Mouse (Mus musculus): ENCODE results near the gene Mospd2. TPM values are rescaled to one million over a fixed set of nuclear protein-coding genes. Genes with fewer than 3 reads are reported as not detected.
A peak's percentile ranks its signal among the peaks of the same experiment; 100 is the strongest.

Mospd2 gene
- 10.1 and 11.2 TPM in 2 replicates for polyA plus RNA-seq (2015; fragmentation: Nextera tagmentation; extraction: Ambion mirVana)

GRCm38 (mm10) chrX:164980193-164980775 lies at the start of gene Mospd2, which contains the start of gene Fancb:
Gene Mospd2 (minus strand): TSS chrX:164980375.
Gene Fancb (plus strand): TSS chrX:164980592.
- peak; percentile 85 for DNase-seq (ENCODE audit: low spot score)

- no peak for DNase-seq (ENCODE audit: low spot score)
These were observed 24.7 kb upstream of the Mospd2 start, which contains the start of gene Gm17604 for GRCm38 (mm10) chrX:165004779-165005324. Gene Gm17604 (minus strand): TSS chrX:165004829.

- DNase-seq (ENCODE audit: low spot score) = no peak
These were observed 23.0 kb upstream of the Mospd2 start for GRCm38 (mm10) chrX:165003141-165003540.

GRCm38 (mm10) chrX:164978866-164979265 lies 1.3 kb downstream of the Mospd2 start:
- DNase-seq (ENCODE audit: low spot score) = no peak

GRCm38 (mm10) chrX:164971206-164971605 lies 9.0 kb downstream of the Mospd2 start:
- no peak for DNase-seq (ENCODE audit: low spot score)

GRCm38 (mm10) chrX:164965750-164966448 lies 14.3 kb downstream of the Mospd2 start:
- DNase-seq (ENCODE audit: low spot score) = no peak

GRCm38 (mm10) chrX:164952601-164953375 lies 27.4 kb downstream of the Mospd2 start:
- DNase-seq (ENCODE audit: low spot score) = no peak

- no peak for DNase-seq (ENCODE audit: low spot score)
These were observed 28.2 kb downstream of the Mospd2 start for GRCm38 (mm10) chrX:164951858-164952576.

- DNase-seq (ENCODE audit: low spot score) = no peak
These were observed 38.6 kb downstream of the Mospd2 start for GRCm38 (mm10) chrX:164941540-164941939.

GRCm38 (mm10) chrX:164912993-164913392 lies 67.2 kb downstream of the Mospd2 start:
- no peak for DNase-seq (ENCODE audit: low spot score)

- no peak for DNase-seq (ENCODE audit: low spot score)
These were observed 68.0 kb downstream of the Mospd2 start for GRCm38 (mm10) chrX:164912186-164912585.

- DNase-seq (ENCODE audit: low spot score) = no peak
These were observed 78.3 kb downstream of the Mospd2 start for GRCm38 (mm10) chrX:164901847-164902246.

- no peak for DNase-seq (ENCODE audit: low spot score)
These were observed 80.4 kb downstream of the Mospd2 start for GRCm38 (mm10) chrX:164899805-164900204.

GRCm38 (mm10) chrX:164886260-164886659 lies 93.9 kb downstream of the Mospd2 start:
- no peak for DNase-seq (ENCODE audit: low spot score)

Other genes with a start within 250 kb of the Mospd2 start
- 6.4 TPM in 2 replicates for gene Fancb, start 217 bp upstream of the Mospd2 start, polyA plus RNA-seq (2015; fragmentation: Nextera tagmentation; extraction: Ambion mirVana)
- not detected in 2 replicates for gene Gm17604, start 24.5 kb upstream of the Mospd2 start, polyA plus RNA-seq (2015; fragmentation: Nextera tagmentation; extraction: Ambion mirVana)

All from thymus, postnatal 0 days (tissue).